Mouse (Mus musculus) stomach, embryonic 14.5 days (tissue): ENCODE results near the gene Gm10139. TPM values are rescaled to one million over a fixed set of nuclear protein-coding genes. Genes with fewer than 3 reads are reported as not detected.
"Not testable (repeated sequence)": the region's sequence is repeated elsewhere in the genome, so short reads cannot be mapped to it uniquely, and the experiment has no call there.

Experiments used
- ATAC-seq: fragments of 200-750 bp; cut with Nextera tagmentation; 2 replicates; pipeline ENCODE4 v1.8.0; 2017; ENCODE audit warnings: low read depth, moderate TSS enrichment; ENCODE audit not compliant: insufficient number of reproducible peaks, insufficient read depth, low FRiP score
- H3K27ac ChIP-seq: fragments of 300-500 bp; sonication (generic); 2 replicates; pipeline ENCODE4 v1.5.1; 2014; ENCODE audit warnings: mild to moderate bottlenecking, low read length, moderate library complexity, mixed read lengths
- H3K27me3 ChIP-seq: fragments of 300-500 bp; sonication (generic); 2 replicates; pipeline ENCODE4 v1.6.1; 2014; ENCODE audit warnings: low read length, control low read depth, mixed read lengths; ENCODE audit not compliant: control insufficient read depth, insufficient read depth
- H3K36me3 ChIP-seq: fragments of 300-500 bp; sonication (generic); 2 replicates; pipeline ENCODE4 v1.6.1; 2014; ENCODE audit warnings: mild to moderate bottlenecking, control low read depth, low read length, moderate library complexity, mixed read lengths; ENCODE audit not compliant: control insufficient read depth, insufficient read depth
- H3K4me1 ChIP-seq: fragments of 300-500 bp; sonication (generic); 2 replicates; pipeline ENCODE4 v1.6.1; 2014; ENCODE audit warnings: low read length, control low read depth, mixed read lengths; ENCODE audit not compliant: control insufficient read depth, insufficient read depth
- H3K4me2 ChIP-seq: fragments of 300-500 bp; sonication (generic); replicated peaks from 2 replicates; pipeline ENCODE4 v1.6.1; 2014; ENCODE audit warnings: low read depth, low read length, control low read depth
- H3K4me3 ChIP-seq: fragments of 300-500 bp; sonication (generic); 2 replicates; pipeline ENCODE4 v1.5.1; 2014; ENCODE audit warnings: low read depth, low read length, control low read depth
- H3K9ac ChIP-seq: fragments of 300-500 bp; sonication (generic); replicated peaks from 2 replicates; pipeline ENCODE4 v1.6.1; 2014; ENCODE audit warnings: low read depth, mild to moderate bottlenecking, control low read depth, low read length, moderate library complexity, mixed read lengths
- H3K9me3 ChIP-seq: fragments of 300-500 bp; sonication (generic); 2 replicates; pipeline ENCODE4 v1.6.1; 2016; ENCODE audit warnings: low read depth, low read length, control low read depth; ENCODE audit not compliant: control insufficient read depth
- WGBS: fragments of 180-500 bp; shearing (Covaris S2); extraction: QIAGEN DNeasy Blood & Tissue Kit; methylation state at CpG from one replicate; pipeline ENCODE4 v1.1.7; 2014; 5-methylcytosine and 5-hydroxymethylcytosine counted together
- polyA plus RNA-seq: library from polyadenylated mRNA; unstranded; fragments of >200 nt; fragmentation: Nextera tagmentation; extraction: Ambion mirVana; gene quantifications from 2 replicates; pipeline ENCODE4 v1.2.1, GENCODE M21; 2014

Gene Gm10139
- not detected in 2 replicates for polyA plus RNA-seq

- 50% methylated on average over 1 of the region's 3 CpGs for WGBS
Observed at GRCm38 (mm10) chr13:65512378-65512777, at the start of gene Gm10139. Gene Gm10139, plus strand, starts transcription at chr13:65512678.

GRCm38 (mm10) chr13:65557636-65558035 is 45.2 kb downstream of the Gm10139 start:
- not testable (repeated sequence) for H3K27ac ChIP-seq, H3K4me3 ChIP-seq, H3K9me3 ChIP-seq, H3K9ac ChIP-seq, H3K4me2 ChIP-seq, H3K4me1 ChIP-seq, ATAC-seq, H3K36me3 ChIP-seq, H3K27me3 ChIP-seq
- 82% methylated on average over 4 of the region's 4 CpGs for WGBS

More at GRCm38 (mm10) chr13:65512378-65512777, at the start of gene Gm10139:
- not testable (repeated sequence) for H3K36me3 ChIP-seq, H3K4me1 ChIP-seq, H3K9ac ChIP-seq, H3K4me2 ChIP-seq, ATAC-seq, H3K4me3 ChIP-seq, H3K27ac ChIP-seq, H3K27me3 ChIP-seq, H3K9me3 ChIP-seq

Other genes starting within 250 kb of the Gm10139 start
- gene Zfp369, start 233.9 kb upstream of the Gm10139 start, polyA plus RNA-seq: 22.0 and 23.3 TPM in 2 replicates